Comparison of ENCODE assay signal across 7 mouse cellular contexts in genomic region chr10:99190798-99191197, GRCm38 (mm10).
DNase-seq lines count a peak whose midpoint lies in the region; ATAC-seq and TF ChIP-seq lines count a peak whose summit lies in the region.

No protein-coding gene starts in this region.

- no peak overlapping the region for H3K4me2 ChIP-seq in liver, embryonic 11.5 days

- no peaks in the 10 kb centered on the region for H3K9me3 ChIP-seq in liver, embryonic 11.5 days (ENCODE audit: control insufficient read depth, low read length)

- H3K27ac ChIP-seq in liver, embryonic 11.5 days (ENCODE audit: low read depth, low read length) = no peak overlapping the region
- no peak overlapping the region for H3K27ac ChIP-seq in bone marrow, adult 2 months (ENCODE audit: control insufficient read depth, insufficient read depth, low read depth, low read length, poor library complexity)

- 44% methylated on average over 3 of the region's 3 CpGs for WGBS in liver, embryonic 11.5 days
- WGBS in bone marrow, adult 2 months = 46% methylated on average over 3 of the region's 3 CpGs

- H3K4me3 ChIP-seq in liver, embryonic 11.5 days (ENCODE audit: low read depth, low read length) = no peak overlapping the region
- H3K4me3 ChIP-seq in bone marrow, adult 2 months (replicated peaks; ENCODE audit: control insufficient read depth, low read depth, low read length) = no peak overlapping the region

- peak; percentile 52 for DNase-seq in liver
- DNase-seq in liver, embryonic 11.5 days (ENCODE audit: low spot score) = no peak
- DNase-seq in MEL-GATA-1-ER (ENCODE audit: extremely low read depth, low read depth) = peak; percentile 43

- no peaks in the 10 kb centered on the region for H3K36me3 ChIP-seq in liver, embryonic 11.5 days (ENCODE audit: control insufficient read depth, insufficient read depth, low read length)

- H3K4me1 ChIP-seq in liver, embryonic 11.5 days (replicated peaks; ENCODE audit: control insufficient read depth, insufficient read depth, low read length) = no peaks in the 10 kb centered on the region
- H3K4me1 ChIP-seq in bone marrow, adult 2 months (ENCODE audit: control insufficient read depth, insufficient read depth, low read length) = peaks cover 2% of the 10 kb centered on the region; the same call in 1 of the 2 replicates

- no peak for TF ChIP-seq POLR2A in bone marrow, adult 2 months (IDR thresholded peaks at IDR 0.05; ENCODE audit: borderline replicate concordance, control insufficient read depth, low read depth, low read length)

- no peak; the same call in 1 of the 2 replicates for ATAC-seq in liver, embryonic 11.5 days (replicated peaks; ENCODE audit: low FRiP score)
- peak; percentile 48 to 50; a peak in 1 of 4 replicates for ATAC-seq in hematopoietic stem cell, adult 5-6 weeks (replicated peaks in 1 of 2; ENCODE audit: insufficient read depth in 1 of 2, low FRiP score in 2 of 2, low TSS enrichment in 1 of 2, low read depth in 1 of 2, poor library complexity in 2 of 2, severe bottlenecking in 2 of 2)
- peak; percentile 59 for ATAC-seq in monocyte, adult 5-6 weeks (replicated peaks; ENCODE audit: insufficient number of reproducible peaks, low FRiP score, low TSS enrichment, poor library complexity, severe bottlenecking)
- no peak for ATAC-seq in inflammation-experienced regulatory T-cells, adult 6 months

- peak; percentile 68 for TF ChIP-seq CTCF in bone marrow, adult 2 months (IDR thresholded peaks at IDR 0.05; ENCODE audit: control insufficient read depth, insufficient read depth, low read length)

- H3K27me3 ChIP-seq in liver, embryonic 11.5 days (replicated peaks; ENCODE audit: control insufficient read depth, insufficient read depth, low read length) = no peaks in the 10 kb centered on the region

- no peak overlapping the region for H3K9ac ChIP-seq in liver, embryonic 11.5 days (ENCODE audit: low read depth, low read length)

Comparison
In these comparisons a context has a peak if more than half of its experiments do, and no peak if none do; other contexts are left out.
1. ATAC-seq: peak in hematopoietic stem cell, adult 5-6 weeks (2 of 2) and monocyte, adult 5-6 weeks (single experiment); none in liver, embryonic 11.5 days (single experiment) and inflammation-experienced regulatory T-cells, adult 6 months (single experiment).